Mouse (Mus musculus): ENCODE data around the gene Atg14. TPM values are rescaled to one million over a fixed set of nuclear protein-coding genes. Genes with fewer than 3 reads are reported as not detected.

Gene Atg14
- polyA plus RNA-seq, 1 experiment, result 4.2 TPM

DNA sequence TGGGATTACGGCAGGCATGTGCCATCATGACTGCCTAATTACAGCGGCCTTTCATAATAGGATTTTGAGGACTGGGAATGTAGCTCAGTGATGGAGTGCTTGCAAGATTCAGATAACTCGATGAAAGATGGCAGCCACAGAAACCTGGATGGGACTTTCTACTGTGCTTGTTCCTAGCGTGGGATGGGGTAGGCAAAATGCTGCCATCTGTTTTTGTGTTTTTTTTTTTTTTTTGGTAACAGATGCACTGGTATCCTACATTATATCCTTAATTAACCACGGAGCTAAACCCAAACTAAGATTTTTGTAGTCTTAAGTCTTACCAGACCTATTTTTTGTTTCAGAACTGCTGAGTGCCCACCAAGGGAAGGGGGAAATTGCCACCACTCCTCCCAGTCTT lies 44.6 kb downstream of the Atg14 start:
- no peak for TF ChIP-seq POLR2AphosphoS2 (IDR thresholded peaks at IDR 0.05; ENCODE audit: insufficient read length, low read depth)
- TF ChIP-seq USF1 (IDR thresholded peaks at IDR 0.05; ENCODE audit: low read depth), result no peak
- TF ChIP-seq MAX (IDR thresholded peaks at IDR 0.05; ENCODE audit: low read depth), result no peak
- no peak for TF ChIP-seq TCF12 (IDR thresholded peaks at IDR 0.05; ENCODE audit: insufficient read depth, poor library complexity, severe bottlenecking)
- TF ChIP-seq MYOD1 (IDR thresholded peaks at IDR 0.05; ENCODE audit: control insufficient read depth in 1 of 3, insufficient read length in 2 of 3, low read depth in 2 of 3), result no peak
- no peak for TF ChIP-seq TCF3 (IDR thresholded peaks at IDR 0.05; ENCODE audit: insufficient read length, low read depth)
- TF ChIP-seq MYOG (IDR thresholded peaks at IDR 0.05; ENCODE audit: control insufficient read depth in 1 of 3, insufficient read depth in 1 of 3, insufficient read length in 2 of 3, low read depth in 2 of 3), result no peak
- TF ChIP-seq POLR2A (IDR thresholded peaks at IDR 0.05; ENCODE audit: insufficient read length, low read depth), result no peak
- no peak for TF ChIP-seq E2F4 (IDR thresholded peaks at IDR 0.05; ENCODE audit: insufficient read depth)
- TF ChIP-seq SRF (IDR thresholded peaks at IDR 0.05; ENCODE audit: control insufficient read depth, insufficient read length, low read depth), result no peak
- TF ChIP-seq CEBPB (IDR thresholded peaks at IDR 0.05; ENCODE audit: insufficient read depth, poor library complexity, severe bottlenecking), result no peak
- TF ChIP-seq REST (IDR thresholded peaks at IDR 0.05; ENCODE audit: insufficient read depth, insufficient read length), result no peak
- Histone ChIP-seq H3ac (ENCODE audit: control insufficient read depth, insufficient read length) (no peak overlapping the region), H3K79me2 (ENCODE audit: control insufficient read depth, insufficient read depth) (no peaks in the 10 kb centered on the region), H3K4me3 (no peak overlapping the region), H3K27me3 (ENCODE audit: control insufficient read depth, insufficient read depth, insufficient read length) (no peaks in the 10 kb centered on the region), H3K4me2 (ENCODE audit: low read depth) (no peak overlapping the region), H3K36me3 (ENCODE audit: control insufficient read depth, insufficient read depth) (peaks cover 5% of the 10 kb centered on the region)

DNA sequence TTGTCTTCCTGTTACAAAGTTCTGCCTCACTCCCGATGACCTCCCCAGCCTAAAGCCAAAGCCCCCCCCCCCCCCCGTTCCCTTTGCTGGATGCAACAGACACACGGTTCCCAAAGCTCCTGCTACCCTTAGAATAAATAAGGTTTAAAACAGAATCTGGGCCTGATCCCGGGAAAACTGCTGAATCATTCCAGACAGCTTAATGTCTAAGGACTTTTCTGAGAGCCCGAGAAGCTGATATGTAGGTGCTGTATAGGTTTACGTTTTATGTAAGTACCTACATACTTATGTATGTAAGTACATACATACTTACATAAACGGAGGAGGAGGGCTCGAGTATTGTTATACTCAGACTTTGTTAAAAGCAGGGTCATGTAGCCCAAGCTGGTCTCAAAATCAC lies 45.1 kb downstream of the Atg14 start:
- Histone ChIP-seq H3K4me2 (ENCODE audit: low read depth) (no peak overlapping the region), H3K36me3 (ENCODE audit: control insufficient read depth, insufficient read depth) (peaks cover 5% of the 10 kb centered on the region), H3ac (ENCODE audit: control insufficient read depth, insufficient read length) (no peak overlapping the region), H3K27me3 (ENCODE audit: control insufficient read depth, insufficient read depth, insufficient read length) (no peaks in the 10 kb centered on the region), H3K4me3 (no peak overlapping the region), H3K79me2 (ENCODE audit: control insufficient read depth, insufficient read depth) (no peaks in the 10 kb centered on the region)
- no peak for TF ChIP-seq TCF12 (IDR thresholded peaks at IDR 0.05; ENCODE audit: insufficient read depth, poor library complexity, severe bottlenecking)
- no peak for TF ChIP-seq E2F4 (IDR thresholded peaks at IDR 0.05; ENCODE audit: insufficient read depth)
- TF ChIP-seq TCF3 (IDR thresholded peaks at IDR 0.05; ENCODE audit: insufficient read length, low read depth), result no peak
- TF ChIP-seq USF1 (IDR thresholded peaks at IDR 0.05; ENCODE audit: low read depth), result no peak
- no peak for TF ChIP-seq MYOG (IDR thresholded peaks at IDR 0.05; ENCODE audit: control insufficient read depth in 1 of 3, insufficient read depth in 1 of 3, insufficient read length in 2 of 3, low read depth in 2 of 3)
- no peak for TF ChIP-seq REST (IDR thresholded peaks at IDR 0.05; ENCODE audit: insufficient read depth, insufficient read length)
- no peak for TF ChIP-seq MYOD1 (IDR thresholded peaks at IDR 0.05; ENCODE audit: control insufficient read depth in 1 of 3, insufficient read length in 2 of 3, low read depth in 2 of 3)

DNA sequence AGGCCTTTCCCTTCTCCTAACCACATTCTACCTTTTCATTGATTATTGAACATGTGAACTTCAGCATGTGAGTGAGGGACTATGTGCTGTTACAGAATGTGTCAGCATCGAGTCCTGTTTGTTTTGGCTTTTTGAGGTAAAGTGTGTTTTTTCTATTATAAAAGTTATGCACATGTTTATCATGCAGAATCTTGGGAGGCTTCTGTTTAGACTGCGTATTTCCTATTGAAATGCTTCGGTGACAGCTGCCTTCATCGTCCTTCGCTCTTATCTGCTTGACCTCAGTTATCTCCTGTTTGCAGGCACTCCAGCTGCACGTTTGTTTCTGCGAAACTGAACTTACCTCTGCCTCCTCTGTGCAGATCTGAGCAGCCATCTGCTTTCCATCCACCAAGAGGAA lies 48.1 kb downstream of the Atg14 start:
- no peak overlapping the region for H3K4me3 ChIP-seq
- H3K27me3 ChIP-seq (ENCODE audit: control insufficient read depth, insufficient read depth, insufficient read length), result no peaks in the 10 kb centered on the region
- peaks cover 12% of the 10 kb centered on the region for H3K79me2 ChIP-seq (ENCODE audit: control insufficient read depth, insufficient read depth)
- H3K36me3 ChIP-seq (ENCODE audit: control insufficient read depth, insufficient read depth), result peaks cover 4% of the 10 kb centered on the region
- no peak overlapping the region for H3K4me2 ChIP-seq (ENCODE audit: low read depth)
- H3ac ChIP-seq (ENCODE audit: control insufficient read depth, insufficient read length), result no peak overlapping the region
- TF ChIP-seq MYOG (IDR thresholded peaks at IDR 0.05; ENCODE audit: control insufficient read depth in 1 of 3, insufficient read depth in 1 of 3, insufficient read length in 2 of 3, low read depth in 2 of 3), result no peak
- no peak for TF ChIP-seq TCF12 (IDR thresholded peaks at IDR 0.05; ENCODE audit: insufficient read depth, poor library complexity, severe bottlenecking)
- TF ChIP-seq USF1 (IDR thresholded peaks at IDR 0.05; ENCODE audit: low read depth), result no peak
- TF ChIP-seq SRF (IDR thresholded peaks at IDR 0.05; ENCODE audit: control insufficient read depth, insufficient read length, low read depth), result no peak
- no peak for TF ChIP-seq REST (IDR thresholded peaks at IDR 0.05; ENCODE audit: insufficient read depth, insufficient read length)
- no peak for TF ChIP-seq MAX (IDR thresholded peaks at IDR 0.05; ENCODE audit: low read depth)

DNA sequence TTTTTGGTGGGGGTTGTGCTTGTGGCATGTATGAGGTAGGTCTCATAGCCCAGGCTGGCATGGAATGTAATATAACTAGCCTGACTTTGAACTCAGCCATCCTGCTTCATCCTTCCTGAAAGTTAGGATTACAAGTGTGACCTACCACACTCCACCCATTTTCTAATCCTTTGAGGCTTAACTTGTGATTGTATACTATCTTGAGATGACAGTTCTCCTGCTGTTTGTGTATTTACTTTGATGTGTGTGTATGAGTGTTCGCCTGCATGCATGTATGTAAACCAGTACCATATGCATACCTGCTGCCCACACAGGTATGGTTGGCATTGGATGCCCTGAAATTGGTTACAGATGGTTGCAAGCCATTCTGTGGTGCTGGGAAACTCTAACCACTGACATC lies 48.8 kb downstream of the Atg14 start:
- Histone ChIP-seq H3K79me2 (ENCODE audit: control insufficient read depth, insufficient read depth) (peaks cover 15% of the 10 kb centered on the region), H3K4me2 (ENCODE audit: low read depth) (no peak overlapping the region)
- no peak for TF ChIP-seq TCF3 (IDR thresholded peaks at IDR 0.05; ENCODE audit: insufficient read length, low read depth)
- TF ChIP-seq E2F4 (IDR thresholded peaks at IDR 0.05; ENCODE audit: insufficient read depth), result no peak

DNA sequence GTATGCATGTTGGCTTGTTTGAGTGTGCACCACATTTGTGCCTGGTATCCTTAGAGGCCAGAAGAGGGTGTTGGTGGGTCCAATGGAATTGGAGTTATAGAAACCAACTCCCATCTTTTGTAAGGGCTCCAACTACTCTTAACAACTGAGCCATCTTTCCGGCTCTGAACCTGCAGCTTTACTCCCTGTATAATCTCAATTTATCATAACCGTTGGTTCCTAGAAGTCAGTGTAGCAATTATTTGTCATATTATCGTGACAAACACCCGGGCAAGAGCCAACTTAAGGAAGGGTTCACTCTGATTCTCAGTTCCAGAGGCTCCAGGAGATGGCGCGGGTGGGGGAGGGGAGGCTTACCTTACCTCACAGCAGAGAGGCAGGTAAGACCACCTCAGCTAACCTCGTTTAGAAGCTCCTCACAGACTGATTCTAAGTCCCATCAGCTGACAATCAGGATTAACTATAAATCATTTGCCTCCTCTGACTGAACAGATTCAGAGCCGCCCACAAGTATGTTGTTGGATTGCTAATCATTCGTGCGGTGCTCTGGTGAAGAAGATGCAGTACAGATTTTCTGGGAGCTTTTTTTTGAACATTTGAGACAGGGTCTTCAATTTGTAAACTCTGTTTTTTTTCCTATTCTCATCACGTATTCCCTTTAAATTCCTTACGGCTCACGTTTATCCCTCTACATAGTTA lies 49.5 kb downstream of the Atg14 start:
- no peaks in the 10 kb centered on the region for H3K27me3 ChIP-seq (ENCODE audit: control insufficient read depth, insufficient read depth, insufficient read length)
- TF ChIP-seq USF1 (IDR thresholded peaks at IDR 0.05; ENCODE audit: low read depth), result no peak
- TF ChIP-seq MYOG (IDR thresholded peaks at IDR 0.05; ENCODE audit: control insufficient read depth in 1 of 3, insufficient read depth in 1 of 3, insufficient read length in 2 of 3, low read depth in 2 of 3), result no peak
- no peak for TF ChIP-seq REST (IDR thresholded peaks at IDR 0.05; ENCODE audit: insufficient read depth, insufficient read length)
- no peak for TF ChIP-seq MYOD1 (IDR thresholded peaks at IDR 0.05; ENCODE audit: control insufficient read depth in 1 of 3, insufficient read length in 2 of 3, low read depth in 2 of 3)
- no peak for TF ChIP-seq MAX (IDR thresholded peaks at IDR 0.05; ENCODE audit: low read depth)
- TF ChIP-seq CEBPB (IDR thresholded peaks at IDR 0.05; ENCODE audit: insufficient read depth, poor library complexity, severe bottlenecking), result no peak
- TF ChIP-seq TCF3 (IDR thresholded peaks at IDR 0.05; ENCODE audit: insufficient read length, low read depth), result no peak
- TF ChIP-seq POLR2AphosphoS2 (IDR thresholded peaks at IDR 0.05; ENCODE audit: insufficient read length, low read depth), result no peak
- no peak for TF ChIP-seq TCF12 (IDR thresholded peaks at IDR 0.05; ENCODE audit: insufficient read depth, poor library complexity, severe bottlenecking)
- no peak for TF ChIP-seq E2F4 (IDR thresholded peaks at IDR 0.05; ENCODE audit: insufficient read depth)
- no peak for TF ChIP-seq SRF (IDR thresholded peaks at IDR 0.05; ENCODE audit: control insufficient read depth, insufficient read length, low read depth)
- no peaks in the 10 kb centered on the region for H3K36me3 ChIP-seq (ENCODE audit: control insufficient read depth, insufficient read depth)
- no peak overlapping the region for H3K4me2 ChIP-seq (ENCODE audit: low read depth)
- no peak overlapping the region for H3ac ChIP-seq (ENCODE audit: control insufficient read depth, insufficient read length)
- no peak overlapping the region for H3K4me3 ChIP-seq
- peaks cover 15% of the 10 kb centered on the region for H3K79me2 ChIP-seq (ENCODE audit: control insufficient read depth, insufficient read depth)

More for the DNA sequence above, 48.8 kb downstream of the Atg14 start:
- Histone ChIP-seq H3ac (ENCODE audit: control insufficient read depth, insufficient read length) (no peak overlapping the region), H3K4me3 (no peak overlapping the region), H3K36me3 (ENCODE audit: control insufficient read depth, insufficient read depth) (no peaks in the 10 kb centered on the region), H3K27me3 (ENCODE audit: control insufficient read depth, insufficient read depth, insufficient read length) (no peaks in the 10 kb centered on the region)

Measured in myocyte (in vitro differentiated cells).